Mouse (Mus musculus): ENCODE measurements around the gene Casr. TPM values are rescaled to one million over a fixed set of nuclear protein-coding genes. Genes with fewer than 3 reads are reported as not detected.

Casr gene
- total RNA-seq, 1 experiment, result 0.13 TPM

DNA sequence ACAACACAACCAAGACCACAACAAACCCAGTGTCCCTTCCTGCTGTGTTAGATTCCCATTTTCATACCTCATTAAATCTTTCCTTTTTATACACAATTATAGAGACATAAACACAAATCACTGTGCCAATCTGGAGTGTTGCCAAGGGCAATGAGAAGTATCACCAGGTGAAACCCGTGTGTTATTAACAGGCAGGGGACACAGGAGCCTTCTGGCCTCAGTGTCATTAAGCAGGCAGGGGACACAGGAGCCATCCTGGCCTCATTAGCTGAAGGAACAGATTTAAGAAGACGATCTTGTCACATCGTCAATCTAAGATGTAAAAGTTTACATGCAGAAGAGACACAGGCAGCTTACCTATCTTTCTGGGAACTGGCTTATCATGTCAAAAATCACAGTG is 33.1 kb downstream of the Casr start:
- DNase-seq (ENCODE audit: low read depth, low spot score), result no peak
- in situ Hi-C loops (cut with MboI; ENCODE audit: low sequenced_read_pairs in 2 of 2, unreplicated experiment in 2 of 2), result no loop called here
- Histone ChIP-seq H3K4me1 (ENCODE audit: control insufficient read depth in 2 of 2, insufficient read depth in 2 of 2, low read length in 2 of 2, poor library complexity in 1 of 2) (peaks cover 3 to 9% of the 10 kb centered on the region in 2 experiments; a peak in 2 of 4 replicates), H3K4me3 (ENCODE audit: insufficient read depth in 1 of 2, low read depth in 1 of 2, low read length in 2 of 2, poor library complexity in 1 of 2, severe bottlenecking in 1 of 2) (no peak overlapping the region), H3K9ac (ENCODE audit: insufficient read depth, low read depth, low read length, poor library complexity, severe bottlenecking) (no peak overlapping the region), H3K27ac (ENCODE audit: insufficient read depth, low read depth, low read length, poor library complexity, severe bottlenecking) (no peak overlapping the region), H3K36me3 (ENCODE audit: control insufficient read depth, insufficient read depth, low read length, poor library complexity, severe bottlenecking) (no peaks in the 10 kb centered on the region), H3K9me3 (ENCODE audit: control insufficient read depth, insufficient read depth, low read depth, low read length) (no peaks in the 10 kb centered on the region)
- TF ChIP-seq HCFC1 (IDR thresholded peaks at IDR 0.05; ENCODE audit: borderline replicate concordance, insufficient read depth, low read length) (no peak), CHD2 (IDR thresholded peaks at IDR 0.05; ENCODE audit: low read depth, low read length) (no peak), MAFK (IDR thresholded peaks at IDR 0.05; ENCODE audit: insufficient read depth, low read depth, low read length) (no peak), ZNF384 (IDR thresholded peaks at IDR 0.05; ENCODE audit: low read depth, low read length) (no peak), ZC3H11A (IDR thresholded peaks at IDR 0.05; ENCODE audit: borderline replicate concordance, low read depth, low read length) (no peak)

DNA sequence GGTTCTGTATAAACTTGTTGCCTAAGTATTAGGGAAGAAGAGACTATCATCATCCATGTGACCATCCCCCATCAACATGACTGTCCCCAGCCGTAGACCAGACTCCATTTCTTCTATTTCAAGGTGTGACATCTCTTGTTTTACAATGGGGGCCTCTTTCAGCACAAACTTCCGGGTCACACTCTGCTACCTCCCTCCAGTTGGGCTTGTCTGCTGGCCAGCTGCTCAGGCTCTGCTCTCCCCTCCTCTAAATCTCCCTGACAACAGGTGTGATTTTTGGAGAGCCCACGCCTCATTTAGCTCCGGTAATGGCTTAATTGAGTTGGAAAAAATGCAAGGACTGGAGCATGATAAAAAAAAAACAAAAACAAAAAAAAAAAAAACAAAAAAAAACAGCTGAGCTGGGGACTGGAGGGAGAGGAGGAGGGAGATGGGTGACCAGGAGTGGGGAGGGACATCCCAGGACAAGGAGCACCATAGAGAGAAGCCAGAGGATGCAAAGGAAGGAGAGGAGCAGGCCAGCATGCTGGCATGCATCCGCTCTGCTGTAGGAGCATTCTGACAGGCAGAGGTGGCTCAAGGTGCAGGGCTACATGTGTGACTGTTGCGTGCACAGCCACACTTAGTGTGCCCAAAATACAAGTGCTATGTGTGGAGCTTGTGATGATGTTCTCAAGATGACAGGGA is 35.2 kb downstream of the Casr start:
- no peaks in the 10 kb centered on the region for H3K9me3 ChIP-seq (ENCODE audit: control insufficient read depth, insufficient read depth, low read depth, low read length)
- H3K36me3 ChIP-seq (ENCODE audit: control insufficient read depth, insufficient read depth, low read length, poor library complexity, severe bottlenecking), result no peaks in the 10 kb centered on the region
- no peak overlapping the region for H3K4me3 ChIP-seq (ENCODE audit: insufficient read depth in 1 of 2, low read depth in 1 of 2, low read length in 2 of 2, poor library complexity in 1 of 2, severe bottlenecking in 1 of 2)
- TF ChIP-seq HCFC1 (IDR thresholded peaks at IDR 0.05; ENCODE audit: borderline replicate concordance, insufficient read depth, low read length), result no peak
- no peak for TF ChIP-seq MAFK (IDR thresholded peaks at IDR 0.05; ENCODE audit: insufficient read depth, low read depth, low read length)
- TF ChIP-seq ZNF384 (IDR thresholded peaks at IDR 0.05; ENCODE audit: low read depth, low read length), result no peak
- no peak for TF ChIP-seq CHD2 (IDR thresholded peaks at IDR 0.05; ENCODE audit: low read depth, low read length)
- no peak for DNase-seq (ENCODE audit: low read depth, low spot score)
- peaks cover 0 to 6% of the 10 kb centered on the region in 2 experiments; a peak in 2 of 4 replicates for H3K4me1 ChIP-seq (ENCODE audit: control insufficient read depth in 2 of 2, insufficient read depth in 2 of 2, low read length in 2 of 2, poor library complexity in 1 of 2)
- H3K27ac ChIP-seq (ENCODE audit: insufficient read depth, low read depth, low read length, poor library complexity, severe bottlenecking), result no peak overlapping the region
- no peak overlapping the region for H3K9ac ChIP-seq (ENCODE audit: insufficient read depth, low read depth, low read length, poor library complexity, severe bottlenecking)
- in situ Hi-C loops (cut with MboI; ENCODE audit: low sequenced_read_pairs in 2 of 2, unreplicated experiment in 2 of 2), result no loop called here

DNA sequence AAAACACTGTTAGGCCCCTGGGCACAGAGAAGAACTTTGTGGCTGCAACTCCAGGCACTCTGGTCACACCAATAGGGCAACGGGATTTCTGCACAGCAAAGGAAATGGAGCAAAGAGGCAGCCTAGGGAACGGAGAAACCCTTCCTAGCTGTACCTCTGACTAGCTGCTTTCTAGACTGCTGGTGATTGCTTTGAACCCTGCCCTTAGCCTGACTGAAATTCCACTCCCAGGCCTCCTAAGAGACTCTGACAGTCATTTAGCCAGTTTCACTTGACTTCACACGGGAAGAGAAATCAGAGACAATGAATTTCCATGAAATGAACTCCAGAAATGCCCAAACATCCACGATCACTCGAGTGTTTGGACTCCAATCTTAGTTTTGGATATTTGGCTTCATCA is 38.8 kb downstream of the Casr start:
- Histone ChIP-seq H3K9me3 (ENCODE audit: control insufficient read depth, insufficient read depth, low read depth, low read length) (no peaks in the 10 kb centered on the region), H3K9ac (ENCODE audit: insufficient read depth, low read depth, low read length, poor library complexity, severe bottlenecking) (no peak overlapping the region), H3K4me1 (ENCODE audit: control insufficient read depth in 2 of 2, insufficient read depth in 2 of 2, low read length in 2 of 2, poor library complexity in 1 of 2) (no peaks in the 10 kb centered on the region), H3K4me3 (ENCODE audit: insufficient read depth in 1 of 2, low read depth in 1 of 2, low read length in 2 of 2, poor library complexity in 1 of 2, severe bottlenecking in 1 of 2) (no peak overlapping the region), H3K27ac (ENCODE audit: insufficient read depth, low read depth, low read length, poor library complexity, severe bottlenecking) (no peak overlapping the region), H3K36me3 (ENCODE audit: control insufficient read depth, insufficient read depth, low read length, poor library complexity, severe bottlenecking) (no peaks in the 10 kb centered on the region)
- TF ChIP-seq ZC3H11A (IDR thresholded peaks at IDR 0.05; ENCODE audit: borderline replicate concordance, low read depth, low read length) (no peak), HCFC1 (IDR thresholded peaks at IDR 0.05; ENCODE audit: borderline replicate concordance, insufficient read depth, low read length) (no peak), ZNF384 (IDR thresholded peaks at IDR 0.05; ENCODE audit: low read depth, low read length) (no peak), CHD2 (IDR thresholded peaks at IDR 0.05; ENCODE audit: low read depth, low read length) (no peak), MAFK (IDR thresholded peaks at IDR 0.05; ENCODE audit: insufficient read depth, low read depth, low read length) (no peak)
- DNase-seq (ENCODE audit: low read depth, low spot score), result no peak
- in situ Hi-C loops (cut with MboI; ENCODE audit: low sequenced_read_pairs in 2 of 2, unreplicated experiment in 2 of 2), result no loop called here

DNA sequence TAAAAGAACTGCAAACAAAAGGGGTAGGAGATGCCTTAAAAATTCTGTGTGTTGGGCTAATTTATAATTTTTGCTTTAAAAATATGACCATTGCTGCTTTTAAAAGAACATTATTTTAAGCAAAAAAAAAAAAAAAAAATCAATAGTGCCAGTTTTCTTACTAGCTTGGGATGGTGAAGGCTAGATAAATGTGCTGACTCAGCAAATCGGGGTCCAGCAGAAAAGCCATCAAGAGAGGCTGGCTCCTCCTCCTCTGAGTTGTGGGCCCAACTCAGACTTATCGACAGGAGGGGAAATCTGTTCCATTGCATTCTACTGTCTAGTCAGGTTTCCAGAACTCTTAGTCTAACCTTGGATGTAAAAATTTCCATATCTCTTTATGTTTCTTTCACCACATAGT is 45.6 kb downstream of the Casr start:
- Histone ChIP-seq H3K4me3 (ENCODE audit: insufficient read depth in 1 of 2, low read depth in 1 of 2, low read length in 2 of 2, poor library complexity in 1 of 2, severe bottlenecking in 1 of 2) (no peak overlapping the region), H3K27ac (ENCODE audit: insufficient read depth, low read depth, low read length, poor library complexity, severe bottlenecking) (no peak overlapping the region), H3K9ac (ENCODE audit: insufficient read depth, low read depth, low read length, poor library complexity, severe bottlenecking) (no peak overlapping the region), H3K36me3 (ENCODE audit: control insufficient read depth, insufficient read depth, low read length, poor library complexity, severe bottlenecking) (no peaks in the 10 kb centered on the region), H3K9me3 (ENCODE audit: control insufficient read depth, insufficient read depth, low read depth, low read length) (no peaks in the 10 kb centered on the region), H3K4me1 (ENCODE audit: control insufficient read depth in 2 of 2, insufficient read depth in 2 of 2, low read length in 2 of 2, poor library complexity in 1 of 2) (no peaks in the 10 kb centered on the region)
- DNase-seq (ENCODE audit: low read depth, low spot score), result no peak
- in situ Hi-C loops (cut with MboI; ENCODE audit: low sequenced_read_pairs in 2 of 2, unreplicated experiment in 2 of 2), result no loop called here
- TF ChIP-seq ZNF384 (IDR thresholded peaks at IDR 0.05; ENCODE audit: low read depth, low read length) (no peak), CHD2 (IDR thresholded peaks at IDR 0.05; ENCODE audit: low read depth, low read length) (no peak), HCFC1 (IDR thresholded peaks at IDR 0.05; ENCODE audit: borderline replicate concordance, insufficient read depth, low read length) (no peak), MAFK (IDR thresholded peaks at IDR 0.05; ENCODE audit: insufficient read depth, low read depth, low read length) (peak; percentile 100), ZC3H11A (IDR thresholded peaks at IDR 0.05; ENCODE audit: borderline replicate concordance, low read depth, low read length) (no peak)

Data from ES-E14 (cell line).